Mouse (Mus musculus): ENCODE measurements at regions not wholly inside any gene's neighbourhood (a gene's known extent, or its start where the extent isn't known, plus 50 kb on each side); places are given as distances from the start of the nearest gene placed in this dataset.

GRCm38 (mm10) chr12:70767959-70768358, 57.4 kb upstream of the Frmd6 start:
- Histone ChIP-seq H3K4me1 (replicated peaks; ENCODE audit: control insufficient read depth, insufficient read depth, low read length) (no peaks in the 10 kb centered on the region), H3K4me2 (no peak overlapping the region), H3K27ac (ENCODE audit: low read depth, low read length) (no peak overlapping the region), H3K9me3 (ENCODE audit: control insufficient read depth, low read length) (no peaks in the 10 kb centered on the region), H3K36me3 (ENCODE audit: control insufficient read depth, insufficient read depth, low read length) (no peaks in the 10 kb centered on the region), H3K9ac (ENCODE audit: low read depth, low read length) (no peak overlapping the region), H3K27me3 (replicated peaks; ENCODE audit: control insufficient read depth, insufficient read depth, low read length) (no peaks in the 10 kb centered on the region), H3K4me3 (ENCODE audit: low read depth, low read length) (no peak overlapping the region)
- DNase-seq (ENCODE audit: low spot score) (no peak), ATAC-seq (replicated peaks; ENCODE audit: low FRiP score) (no peak)
- 41% methylated on average over 4 of the region's 4 CpGs for WGBS

- WGBS: 75% methylated on average over 9 of the region's 9 CpGs
- no peaks in the 10 kb centered on the region for H3K9me3 ChIP-seq (ENCODE audit: control insufficient read depth, low read length)
- no peak for ATAC-seq (replicated peaks; ENCODE audit: low FRiP score)
- no peaks in the 10 kb centered on the region for H3K27me3 ChIP-seq (replicated peaks; ENCODE audit: control insufficient read depth, insufficient read depth, low read length)
- H3K4me3 ChIP-seq (ENCODE audit: low read depth, low read length): no peak overlapping the region
- H3K36me3 ChIP-seq (ENCODE audit: control insufficient read depth, insufficient read depth, low read length): no peaks in the 10 kb centered on the region
- no peak for DNase-seq (ENCODE audit: low spot score)
- H3K9ac ChIP-seq (ENCODE audit: low read depth, low read length): no peak overlapping the region
- H3K4me1 ChIP-seq (replicated peaks; ENCODE audit: control insufficient read depth, insufficient read depth, low read length): no peaks in the 10 kb centered on the region
- no peak overlapping the region for H3K27ac ChIP-seq (ENCODE audit: low read depth, low read length)
- H3K4me2 ChIP-seq: no peak overlapping the region
Measured at GRCm38 (mm10) chr12:70768745-70769144, 56.6 kb upstream of the Frmd6 start.

GRCm38 (mm10) chr12:70769538-70770176, 55.7 kb upstream of the Frmd6 start:
- Histone ChIP-seq H3K9ac (ENCODE audit: low read depth, low read length) (no peak overlapping the region), H3K4me2 (no peak overlapping the region), H3K4me3 (ENCODE audit: low read depth, low read length) (no peak overlapping the region), H3K27me3 (replicated peaks; ENCODE audit: control insufficient read depth, insufficient read depth, low read length) (no peaks in the 10 kb centered on the region), H3K36me3 (ENCODE audit: control insufficient read depth, insufficient read depth, low read length) (no peaks in the 10 kb centered on the region), H3K27ac (ENCODE audit: low read depth, low read length) (no peak overlapping the region), H3K4me1 (replicated peaks; ENCODE audit: control insufficient read depth, insufficient read depth, low read length) (no peaks in the 10 kb centered on the region), H3K9me3 (ENCODE audit: control insufficient read depth, low read length) (no peaks in the 10 kb centered on the region)
- WGBS: 84% methylated on average over 12 of the region's 12 CpGs
- ATAC-seq (replicated peaks; ENCODE audit: low FRiP score) (no peak), DNase-seq (ENCODE audit: low spot score) (no peak)

- no peak overlapping the region for H3K4me3 ChIP-seq (ENCODE audit: low read depth, low read length)
- no peak for DNase-seq (ENCODE audit: low spot score)
- H3K9me3 ChIP-seq (ENCODE audit: control insufficient read depth, low read length): no peaks in the 10 kb centered on the region
- H3K27ac ChIP-seq (ENCODE audit: low read depth, low read length): no peak overlapping the region
- no peak for ATAC-seq (replicated peaks; ENCODE audit: low FRiP score)
- 90% methylated on average over 5 of the region's 5 CpGs for WGBS
- no peak overlapping the region for H3K4me2 ChIP-seq
- 0 out of 2 replicates have a peak, but pooled peaks cover 3% of the 10 kb centered on the region for H3K4me1 ChIP-seq (replicated peaks; ENCODE audit: control insufficient read depth, insufficient read depth, low read length)
- H3K27me3 ChIP-seq (replicated peaks; ENCODE audit: control insufficient read depth, insufficient read depth, low read length): no peaks in the 10 kb centered on the region
- no peak overlapping the region for H3K9ac ChIP-seq (ENCODE audit: low read depth, low read length)
- no peaks in the 10 kb centered on the region for H3K36me3 ChIP-seq (ENCODE audit: control insufficient read depth, insufficient read depth, low read length)
Measured at GRCm38 (mm10) chr12:70774006-70774405, 51.3 kb upstream of the Frmd6 start.

- Histone ChIP-seq H3K36me3 (ENCODE audit: control insufficient read depth, insufficient read depth, low read length) (no peaks in the 10 kb centered on the region), H3K27me3 (replicated peaks; ENCODE audit: control insufficient read depth, insufficient read depth, low read length) (no peaks in the 10 kb centered on the region), H3K4me1 (replicated peaks; ENCODE audit: control insufficient read depth, insufficient read depth, low read length) (0 out of 2 replicates have a peak, but pooled peaks cover 3% of the 10 kb centered on the region), H3K4me3 (ENCODE audit: low read depth, low read length) (no peak overlapping the region), H3K4me2 (no peak overlapping the region), H3K9ac (ENCODE audit: low read depth, low read length) (no peak overlapping the region), H3K9me3 (ENCODE audit: control insufficient read depth, low read length) (no peaks in the 10 kb centered on the region), H3K27ac (ENCODE audit: low read depth, low read length) (no peak overlapping the region)
- ATAC-seq (replicated peaks; ENCODE audit: low FRiP score) (no peak), DNase-seq (ENCODE audit: low spot score) (no peak)
- WGBS: 72% methylated on average over 8 of the region's 8 CpGs
Measured at GRCm38 (mm10) chr12:70774816-70775591, 50.3 kb upstream of the Frmd6 start.
